Mouse (Mus musculus): ENCODE measurements around the gene Pnck. TPM values are rescaled to one million over a fixed set of nuclear protein-coding genes. Genes with fewer than 3 reads are reported as not detected.

The Pnck gene
- polyA plus RNA-seq, 1 experiment from 2014 or later = 14.1 TPM

GRCm38 (mm10) chrX:73619890-73620289, 40.0 kb downstream of the Pnck start:
- Histone ChIP-seq H3K9ac (ENCODE audit: low read depth, low read length) (no peak overlapping the region), H3K9me3 (ENCODE audit: control insufficient read depth, low read length) (no peaks in the 10 kb centered on the region), H3K27me3 (ENCODE audit: control insufficient read depth, insufficient read depth, low read length) (no peaks in the 10 kb centered on the region), H3K36me3 (ENCODE audit: control insufficient read depth, insufficient read depth, low read length) (no peaks in the 10 kb centered on the region), H3K27ac (ENCODE audit: low read depth, low read length) (no peak overlapping the region), H3K4me3 (ENCODE audit: low read length) (no peak overlapping the region), H3K4me1 (ENCODE audit: control insufficient read depth, insufficient read depth, low read length) (no peaks in the 10 kb centered on the region), H3K4me2 (replicated peaks; ENCODE audit: low read depth, low read length) (no peak overlapping the region)
- WGBS = 89% methylated on average over 2 of the region's 2 CpGs
- no peak for ATAC-seq (ENCODE audit: low FRiP score, low TSS enrichment)

- ATAC-seq (ENCODE audit: low FRiP score, low TSS enrichment) = no peak
- H3K4me2 ChIP-seq (replicated peaks; ENCODE audit: low read depth, low read length) = no peak overlapping the region
- no peaks in the 10 kb centered on the region for H3K27me3 ChIP-seq (ENCODE audit: control insufficient read depth, insufficient read depth, low read length)
- no peaks in the 10 kb centered on the region for H3K9me3 ChIP-seq (ENCODE audit: control insufficient read depth, low read length)
- H3K9ac ChIP-seq (ENCODE audit: low read depth, low read length) = no peak overlapping the region
- H3K4me1 ChIP-seq (ENCODE audit: control insufficient read depth, insufficient read depth, low read length) = no peaks in the 10 kb centered on the region
- no peaks in the 10 kb centered on the region for H3K36me3 ChIP-seq (ENCODE audit: control insufficient read depth, insufficient read depth, low read length)
- no peak overlapping the region for H3K4me3 ChIP-seq (ENCODE audit: low read length)
- no peak overlapping the region for H3K27ac ChIP-seq (ENCODE audit: low read depth, low read length)
These were observed 40.5 kb downstream of the Pnck start for GRCm38 (mm10) chrX:73619401-73619800.

GRCm38 (mm10) chrX:73615876-73616275, 44.0 kb downstream of the Pnck start:
- H3K4me1 ChIP-seq (ENCODE audit: control insufficient read depth, insufficient read depth, low read length) = no peaks in the 10 kb centered on the region
- no peak overlapping the region for H3K4me2 ChIP-seq (replicated peaks; ENCODE audit: low read depth, low read length)
- no peaks in the 10 kb centered on the region for H3K36me3 ChIP-seq (ENCODE audit: control insufficient read depth, insufficient read depth, low read length)
- 94% methylated on average over 1 of the region's 1 CpGs for WGBS
- no peak for ATAC-seq (ENCODE audit: low FRiP score, low TSS enrichment)
- H3K4me3 ChIP-seq (ENCODE audit: low read length) = no peak overlapping the region
- no peaks in the 10 kb centered on the region for H3K27me3 ChIP-seq (ENCODE audit: control insufficient read depth, insufficient read depth, low read length)
- no peak overlapping the region for H3K27ac ChIP-seq (ENCODE audit: low read depth, low read length)
- no peaks in the 10 kb centered on the region for H3K9me3 ChIP-seq (ENCODE audit: control insufficient read depth, low read length)
- no peak overlapping the region for H3K9ac ChIP-seq (ENCODE audit: low read depth, low read length)

- 46% methylated on average over 4 of the region's 4 CpGs for whole genome bisulfite sequencing
- no peaks in the 10 kb centered on the region for H3K9me3 ChIP-seq (ENCODE audit: control insufficient read depth, low read length)
- no peak overlapping the region for H3K4me3 ChIP-seq (ENCODE audit: low read length)
- no peak overlapping the region for H3K4me2 ChIP-seq (replicated peaks; ENCODE audit: low read depth, low read length)
- no peak for ATAC-seq (ENCODE audit: low FRiP score, low TSS enrichment)
- no peak overlapping the region for H3K9ac ChIP-seq (ENCODE audit: low read depth, low read length)
- H3K4me1 ChIP-seq (ENCODE audit: control insufficient read depth, insufficient read depth, low read length) = no peaks in the 10 kb centered on the region
- no peaks in the 10 kb centered on the region for H3K27me3 ChIP-seq (ENCODE audit: control insufficient read depth, insufficient read depth, low read length)
- H3K36me3 ChIP-seq (ENCODE audit: control insufficient read depth, insufficient read depth, low read length) = no peaks in the 10 kb centered on the region
- H3K27ac ChIP-seq (ENCODE audit: low read depth, low read length) = no peak overlapping the region
These were observed 46.3 kb downstream of the Pnck start for GRCm38 (mm10) chrX:73613665-73614064.

Other genes starting within 250 kb of the Pnck start
- not detected in 2 replicates for gene Zfp92, start 249.0 kb downstream of the Pnck start, polyA plus RNA-seq (2014; fragmentation: Nextera tagmentation; extraction: Ambion mirVana)
- gene Trex2, start 224.8 kb downstream of the Pnck start, polyA plus RNA-seq (2014; fragmentation: Nextera tagmentation; extraction: Ambion mirVana) = not detected in 2 replicates
- 61.2 and 62.3 TPM in 2 replicates for gene Haus7, start 201.1 kb downstream of the Pnck start, polyA plus RNA-seq (2014; fragmentation: Nextera tagmentation; extraction: Ambion mirVana)
- 62.5 and 84.0 TPM in 2 replicates for gene Bgn, start 176.5 kb downstream of the Pnck start, polyA plus RNA-seq (2014; fragmentation: Nextera tagmentation; extraction: Ambion mirVana)
- 0.29 and 0.42 TPM in 2 replicates for gene Atp2b3, start 157.0 kb downstream of the Pnck start, polyA plus RNA-seq (2014; fragmentation: Nextera tagmentation; extraction: Ambion mirVana)
- gene Dusp9, start 20.7 kb downstream of the Pnck start, polyA plus RNA-seq (2014; fragmentation: Nextera tagmentation; extraction: Ambion mirVana) = 9.6 and 26.6 TPM in 2 replicates
- gene Slc6a8, start 13.0 kb upstream of the Pnck start, polyA plus RNA-seq (2014; fragmentation: Nextera tagmentation; extraction: Ambion mirVana) = 9.0 and 10.4 TPM in 2 replicates
- gene Bcap31, start 56.1 kb upstream of the Pnck start, polyA plus RNA-seq (2014; fragmentation: Nextera tagmentation; extraction: Ambion mirVana) = 228 and 265 TPM in 2 replicates
- gene Abcd1, start 56.5 kb upstream of the Pnck start, polyA plus RNA-seq (2014; fragmentation: Nextera tagmentation; extraction: Ambion mirVana) = 9.3 and 12.0 TPM in 2 replicates
- 0.14 and 0.27 TPM in 2 replicates for gene Plxnb3, start 97.0 kb upstream of the Pnck start, polyA plus RNA-seq (2014; fragmentation: Nextera tagmentation; extraction: Ambion mirVana)
- 2.9 and 4.7 TPM in 2 replicates for gene Srpk3, start 114.3 kb upstream of the Pnck start, polyA plus RNA-seq (2014; fragmentation: Nextera tagmentation; extraction: Ambion mirVana)
- 221 and 247 TPM in 2 replicates for gene Idh3g, start 126.8 kb upstream of the Pnck start, polyA plus RNA-seq (2014; fragmentation: Nextera tagmentation; extraction: Ambion mirVana)
- 207 and 210 TPM in 2 replicates for gene Ssr4, start 126.9 kb upstream of the Pnck start, polyA plus RNA-seq (2014; fragmentation: Nextera tagmentation; extraction: Ambion mirVana)
- gene Pdzd4, start 164.9 kb upstream of the Pnck start, polyA plus RNA-seq (2014; fragmentation: Nextera tagmentation; extraction: Ambion mirVana) = 1.1 and 1.9 TPM in 2 replicates
- gene Avpr2, start 232.0 kb upstream of the Pnck start, polyA plus RNA-seq (2014; fragmentation: Nextera tagmentation; extraction: Ambion mirVana) = 2.3 and 4.4 TPM in 2 replicates
- gene L1cam, start 236.0 kb upstream of the Pnck start, polyA plus RNA-seq (2014; fragmentation: Nextera tagmentation; extraction: Ambion mirVana) = 4.2 and 6.1 TPM in 2 replicates